Mouse (Mus musculus) heart, adult 2 months (tissue): ENCODE measurements around the gene Stim1. TPM values are rescaled to one million over a fixed set of nuclear protein-coding genes. Genes with fewer than 3 reads are reported as not detected.
A peak's percentile ranks its signal among the peaks of the same experiment; 100 is the strongest.

Experiments
- DNase-seq, 2 experiments: peaks; one replicate each; pipeline ENCODE4 v3.0.0; 2021
- H3K27ac ChIP-seq: fragments of 200-600 bp; 2 replicates; pipeline ENCODE4 v1.8.1; 2022
- H3K27me3 ChIP-seq: fragments of 200-500 bp; 2 replicates; pipeline ENCODE4 v1.6.1; 2012; ENCODE audit warnings: mild to moderate bottlenecking, low read length, inconsistent platforms, mixed read lengths; ENCODE audit not compliant: control insufficient read depth, insufficient read depth
- H3K36me3 ChIP-seq: fragments of 200-500 bp; 2 replicates; pipeline ENCODE4 v1.6.1; 2012; ENCODE audit warnings: low read length, inconsistent platforms; ENCODE audit not compliant: control insufficient read depth, insufficient read depth
- H3K4me1 ChIP-seq: fragments of 200-500 bp; 2 replicates; pipeline ENCODE4 v1.6.1; 2011; ENCODE audit warnings: low read length; ENCODE audit not compliant: control insufficient read depth, insufficient read depth
- H3K4me3 ChIP-seq: fragments of 200-600 bp; 2 replicates; pipeline ENCODE4 v1.8.1; 2022
- H3K79me2 ChIP-seq: fragments of 200-500 bp; replicated peaks from 2 replicates; pipeline ENCODE4 v1.6.1; 2012; ENCODE audit warnings: mild to moderate bottlenecking, inconsistent platforms, low read length, moderate library complexity, mixed read lengths; ENCODE audit not compliant: control insufficient read depth, insufficient read depth
- H3K9ac ChIP-seq: fragments of 200-500 bp; 2 replicates; pipeline ENCODE4 v1.6.1; 2012; ENCODE audit warnings: low read depth, mild to moderate bottlenecking, control low read depth, inconsistent platforms, low read length, mixed read lengths
- CTCF ChIP-seq: fragments of 200-600 bp; IDR thresholded peaks from 2 replicates; pipeline ENCODE4 v1.8.1; 2022; ENCODE audit warnings: antibody characterized with exemption, mild to moderate bottlenecking, moderate library complexity
- EP300 ChIP-seq: fragments of 200-500 bp; IDR thresholded peaks from 2 replicates; pipeline ENCODE4 v1.6.1; 2011; ENCODE audit warnings: low read depth, low read length, control low read depth; ENCODE audit not compliant: insufficient read depth
- POLR2A ChIP-seq: fragments of 200-500 bp; IDR thresholded peaks from 2 replicates; pipeline ENCODE4 v1.6.1; 2011; ENCODE audit warnings: mild to moderate bottlenecking, low read depth, low read length, control low read depth; ENCODE audit not compliant: insufficient read depth
- WGBS: fragments of 180-500 bp; shearing (Covaris S2); methylation state at CpG from one replicate; pipeline ENCODE4 v1.1.7; 2018; 5-methylcytosine and 5-hydroxymethylcytosine counted together
- intact Hi-C: fragments of 180-260 bp; cut with DNase I; formaldehyde crosslinking; loops from one replicate; pipeline ENCODE4 v1.15.1; 2025
- polyA plus RNA-seq: library from polyadenylated mRNA; depleted of rRNA; stranded (reverse); fragments of >200 nt; gene quantifications from 2 replicates; pipeline ENCODE4 v1.2.3, GENCODE M21; 2012
- total RNA-seq, 2 experiments: library from RNA; stranded (reverse); gene quantifications; 2 replicates each; pipeline ENCODE4 v1.2.3; 2021

Gene Stim1
- total and polyA plus RNA-seq, 3 experiments, result 22.8 to 24.1 (median 23.9) TPM

DNA sequence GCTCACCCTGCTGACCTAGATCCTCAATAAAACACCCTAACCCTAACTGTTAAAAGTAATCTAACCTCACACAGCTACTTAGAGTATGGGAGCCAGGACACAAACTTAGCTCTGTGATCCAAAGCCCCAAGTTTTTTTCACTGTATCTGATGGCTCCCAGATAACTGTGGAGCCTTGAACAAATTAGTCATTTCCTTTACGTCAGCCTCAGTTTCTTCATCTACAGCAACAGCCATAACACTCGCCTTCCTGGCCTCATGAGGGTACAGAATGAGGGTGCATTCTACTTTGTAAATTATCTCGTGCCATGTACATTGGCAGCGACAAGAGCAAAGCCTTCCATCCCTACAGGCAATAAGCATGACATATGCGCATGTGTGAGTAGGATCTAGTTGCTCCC lies 25.2 kb upstream of the Stim1 start:
- no peak overlapping the region for H3K4me3 ChIP-seq
- H3K79me2 ChIP-seq, result peaks cover 2% of the 10 kb centered on the region
- intact Hi-C loops, result loop anchor here (2.0 kb wide), 1 partner anchor 20 kb away; no protein-coding TSS in a partner anchor
- no peak overlapping the region for H3K9ac ChIP-seq
- no peaks in the 10 kb centered on the region for H3K27me3 ChIP-seq
- TF ChIP-seq POLR2A (no peak), CTCF (no peak)
- WGBS, result 58% methylated on average over 5 of the region's 5 CpGs
- H3K36me3 ChIP-seq, result peaks cover 9% of the 10 kb centered on the region
- peak overlapping the region; percentile 1 for H3K27ac ChIP-seq
- H3K4me1 ChIP-seq, result peaks cover 34% of the 10 kb centered on the region
- DNase-seq, result no peak

DNA sequence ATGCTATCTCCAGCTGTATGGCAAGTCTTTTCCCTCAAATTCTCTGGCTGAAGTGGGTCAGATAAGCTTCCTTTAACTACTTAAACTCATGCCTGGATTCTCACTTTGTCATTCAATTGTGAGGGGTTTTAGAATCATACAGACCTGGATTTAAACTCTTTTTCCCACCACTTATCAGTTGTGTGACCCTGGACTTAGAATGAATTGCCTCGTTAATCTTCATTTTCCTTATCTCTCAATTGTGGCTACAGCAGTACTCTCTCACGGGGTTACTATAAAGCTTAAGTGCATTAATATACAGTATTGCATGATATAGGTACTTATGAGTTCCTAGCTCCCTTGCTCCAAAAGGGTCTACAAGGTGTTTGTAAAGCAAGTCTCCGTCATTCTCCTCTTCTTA lies 24.7 kb upstream of the Stim1 start:
- no peak overlapping the region for H3K4me3 ChIP-seq
- peaks cover 9% of the 10 kb centered on the region for H3K36me3 ChIP-seq
- intact Hi-C loops, result loop anchor here (2.0 kb wide), 1 partner anchor 20 kb away; no protein-coding TSS in a partner anchor
- peaks cover 37% of the 10 kb centered on the region for H3K4me1 ChIP-seq
- DNase-seq, result no peak
- H3K27me3 ChIP-seq, result no peaks in the 10 kb centered on the region
- H3K9ac ChIP-seq, result no peak overlapping the region
- WGBS, result 65% methylated on average over 3 of the region's 3 CpGs
- H3K79me2 ChIP-seq, result peaks cover 2% of the 10 kb centered on the region
- TF ChIP-seq POLR2A (no peak), EP300 (no peak)
- H3K27ac ChIP-seq, result peak overlapping the region; percentile 1; the same call in 1 of the 2 replicates

GRCm38 (mm10) chr7:102243870-102244269 lies 23.7 kb upstream of the Stim1 start:
- H3K9ac ChIP-seq, result no peak overlapping the region
- peaks cover 9% of the 10 kb centered on the region for H3K36me3 ChIP-seq
- no peaks in the 10 kb centered on the region for H3K27me3 ChIP-seq
- DNase-seq, result peak; percentile 58 to 60
- TF ChIP-seq EP300, result 0 out of 2 replicates have a peak, but pooled peaks have one; percentile 18
- 0 out of 2 replicates have a peak, but pooled peaks have one; percentile 2 for TF ChIP-seq CTCF
- no peak for TF ChIP-seq POLR2A
- 61% methylated on average over 2 of the region's 2 CpGs for WGBS
- intact Hi-C loops, result loop anchor here (2.0 kb wide), 1 partner anchor 21 kb away; no protein-coding TSS in a partner anchor
- no peak overlapping the region for H3K4me3 ChIP-seq
- H3K79me2 ChIP-seq, result peaks cover 2% of the 10 kb centered on the region
- peak overlapping the region; percentile 77 for H3K27ac ChIP-seq
- H3K4me1 ChIP-seq, result peaks cover 38% of the 10 kb centered on the region

- H3K4me1 ChIP-seq, result peaks cover 38% of the 10 kb centered on the region
- no peak overlapping the region for H3K9ac ChIP-seq
These were observed 22.6 kb upstream of the Stim1 start for GRCm38 (mm10) chr7:102244782-102245535.

GRCm38 (mm10) chr7:102245775-102246174 lies 21.8 kb upstream of the Stim1 start:
- TF ChIP-seq EP300 (no peak), CTCF (no peak), POLR2A (no peak)
- Histone ChIP-seq H3K4me1 (peaks cover 38% of the 10 kb centered on the region), H3K79me2 (peaks cover 2% of the 10 kb centered on the region), H3K4me3 (no peak overlapping the region; the same call in 1 of the 2 replicates), H3K27me3 (no peaks in the 10 kb centered on the region), H3K27ac (peak overlapping the region; percentile 77), H3K9ac (peak overlapping the region; percentile 27; the same call in 1 of the 2 replicates), H3K36me3 (peaks cover 9% of the 10 kb centered on the region)
- intact Hi-C loops, result no loop called here
- peak; percentile 62 to 68 for DNase-seq
- WGBS, result 11% methylated on average over 1 of the region's 1 CpGs

More at GRCm38 (mm10) chr7:102244782-102245535, 22.6 kb upstream of the Stim1 start:
- peaks cover 2% of the 10 kb centered on the region for H3K79me2 ChIP-seq
- peak overlapping the region; percentile 77 for H3K27ac ChIP-seq
- peak; percentile 78 to 83 for DNase-seq
- H3K4me3 ChIP-seq, result no peak overlapping the region
- intact Hi-C loops, result no loop called here
- WGBS, result 54% methylated on average over 3 of the region's 3 CpGs
- no peaks in the 10 kb centered on the region for H3K27me3 ChIP-seq
- TF ChIP-seq POLR2A (no peak), EP300 (no peak), CTCF (no peak)
- peaks cover 9% of the 10 kb centered on the region for H3K36me3 ChIP-seq

DNA sequence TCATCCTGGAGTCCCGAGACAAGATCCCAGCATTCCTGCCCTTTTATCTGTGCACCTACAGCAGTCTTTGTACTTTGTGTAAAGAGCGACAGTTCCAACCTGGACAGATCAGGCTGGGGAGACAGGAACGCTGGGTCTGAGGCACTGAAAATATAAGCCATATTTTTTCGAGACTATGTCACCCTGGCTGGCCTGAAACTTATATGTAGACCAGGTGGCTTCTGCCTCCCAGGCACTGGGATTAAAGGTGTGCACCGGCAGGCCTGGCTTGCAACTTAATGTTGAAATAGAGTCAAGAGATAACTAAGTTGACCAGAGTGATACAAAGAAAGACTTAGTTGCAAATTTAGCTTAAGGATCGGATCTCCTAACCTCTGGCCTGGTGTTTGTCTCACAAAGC lies 21.3 kb upstream of the Stim1 start:
- Histone ChIP-seq H3K79me2 (peaks cover 2% of the 10 kb centered on the region), H3K27me3 (no peaks in the 10 kb centered on the region), H3K36me3 (peaks cover 9% of the 10 kb centered on the region), H3K4me1 (peaks cover 38% of the 10 kb centered on the region), H3K27ac (peak overlapping the region; percentile 77), H3K4me3 (0 out of 2 replicates have a peak overlapping the region, but pooled peaks have one; percentile 6), H3K9ac (peak overlapping the region; percentile 23; the same call in 1 of the 2 replicates)
- WGBS, result 54% methylated on average over 6 of the region's 6 CpGs
- intact Hi-C loops, result no loop called here
- DNase-seq, result no peak
- TF ChIP-seq EP300, result no peak
- no peak for TF ChIP-seq POLR2A
- TF ChIP-seq CTCF, result no peak
